Mouse (Mus musculus): Measurements from ENCODE around the gene Usp7.
A peak's percentile ranks its signal among the peaks of the same experiment; 100 is the strongest.

Usp7 gene

DNA sequence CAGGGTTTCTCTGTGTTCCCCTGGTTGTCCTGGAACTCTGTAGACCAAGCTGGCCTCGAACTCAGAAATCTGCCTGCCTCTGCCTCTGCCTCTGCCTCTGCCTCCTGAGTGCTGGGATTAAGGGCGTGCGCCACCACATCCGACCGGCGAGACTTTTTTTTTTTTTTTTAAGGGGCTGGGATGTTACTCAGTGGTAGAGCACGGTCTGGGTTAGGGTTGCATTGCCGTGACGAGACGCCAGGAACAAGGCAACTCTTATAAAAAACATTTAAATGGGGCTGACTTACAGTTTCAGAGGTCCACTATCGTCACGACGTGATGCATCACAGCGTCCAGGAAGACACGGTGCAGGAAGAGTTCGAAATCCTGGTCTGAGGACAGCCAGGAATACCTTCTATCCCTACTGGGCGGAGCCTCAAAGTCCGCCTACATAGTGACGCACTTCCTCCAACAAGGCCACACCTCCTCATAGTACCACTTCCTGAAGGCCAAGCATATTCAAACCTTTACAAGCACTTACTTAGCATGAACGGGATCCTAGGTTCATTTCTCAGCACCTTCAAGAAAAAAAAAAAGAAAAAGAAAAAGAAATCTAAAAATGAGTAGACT is at the start of gene Usp7:
TSS of gene Usp7 (minus strand) at position 360 of the 609 bp plus-strand sequence.
- DNase-seq = no peak

DNA sequence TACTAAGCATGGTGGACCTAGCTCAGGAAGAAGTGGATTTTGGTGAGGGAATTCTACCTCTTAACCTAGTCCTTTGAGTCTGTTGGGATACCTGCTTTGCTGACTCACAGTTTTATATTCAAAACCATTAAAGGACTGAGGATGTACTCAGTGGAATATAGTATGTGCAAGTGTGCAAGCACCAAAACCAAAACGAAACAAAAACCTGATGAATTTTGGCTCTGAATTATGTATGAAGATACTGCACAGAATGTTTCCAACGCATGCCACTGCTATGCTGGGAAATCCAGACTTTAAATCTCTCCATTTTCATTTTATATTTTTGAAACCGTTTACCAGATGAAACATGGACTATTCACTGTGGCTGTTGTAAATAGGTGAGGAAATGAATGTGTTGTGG is 48.4 kb upstream of the Usp7 start:
- DNase-seq = no peak

DNA sequence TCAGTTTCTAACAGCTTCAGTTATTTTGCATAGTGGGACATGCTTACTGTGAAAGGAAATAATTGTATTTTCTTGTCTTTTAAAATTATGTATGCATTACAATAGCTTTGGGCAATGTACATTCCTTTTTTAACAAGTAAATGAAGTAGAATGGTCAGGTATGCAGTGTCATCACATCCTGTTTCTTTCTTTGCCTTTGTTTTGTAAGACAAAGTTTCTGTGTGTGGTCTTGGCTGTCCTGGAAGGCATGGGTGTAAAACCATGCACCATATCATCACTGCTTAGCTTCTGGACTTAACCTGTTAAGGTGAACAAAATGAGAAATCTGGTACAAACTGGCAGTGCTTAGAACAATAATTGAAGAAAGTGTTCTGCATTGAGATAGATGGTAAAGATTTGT is 46.8 kb upstream of the Usp7 start:
- DNase-seq = no peak

DNA sequence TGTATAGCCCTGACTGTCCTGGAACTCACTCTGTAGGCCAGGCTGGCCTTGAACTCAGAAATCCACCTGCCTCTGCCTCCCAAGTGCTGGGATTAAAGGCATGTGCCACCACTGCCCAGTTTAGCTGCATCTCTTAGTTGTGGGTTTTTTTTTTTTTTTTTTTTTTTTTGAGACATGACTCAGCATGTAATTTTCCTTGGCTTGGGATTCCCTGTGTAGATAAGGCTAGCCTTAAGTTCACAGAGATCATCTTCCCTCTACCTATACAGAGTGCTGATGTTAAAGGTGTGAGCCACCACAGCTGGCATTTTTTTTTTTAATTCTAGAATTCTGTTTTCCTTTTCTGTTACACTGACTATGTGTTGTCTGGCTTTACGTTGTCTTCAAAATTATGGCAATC is 45.5 kb upstream of the Usp7 start:
- DNase-seq = no peak

DNA sequence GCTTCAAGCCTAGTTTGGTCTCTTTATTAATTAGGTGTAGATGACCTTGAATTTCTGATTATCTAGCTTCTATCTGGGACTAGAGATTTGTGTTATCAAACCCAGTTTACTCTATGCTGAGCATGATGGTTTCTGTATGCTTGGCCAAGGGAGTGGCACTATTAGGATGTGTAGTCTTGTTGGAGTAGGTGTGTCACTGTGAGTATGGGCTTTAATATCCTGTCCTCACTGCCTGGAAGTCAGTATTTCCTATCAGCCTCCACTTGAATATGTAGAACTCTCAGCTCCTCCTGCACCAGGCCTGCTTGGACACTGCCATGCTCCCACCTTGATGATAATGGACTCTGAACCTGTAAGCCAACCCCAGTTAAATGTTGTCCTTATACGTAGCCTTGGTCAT is 44.8 kb upstream of the Usp7 start:
- DNase-seq = no peak

DNA sequence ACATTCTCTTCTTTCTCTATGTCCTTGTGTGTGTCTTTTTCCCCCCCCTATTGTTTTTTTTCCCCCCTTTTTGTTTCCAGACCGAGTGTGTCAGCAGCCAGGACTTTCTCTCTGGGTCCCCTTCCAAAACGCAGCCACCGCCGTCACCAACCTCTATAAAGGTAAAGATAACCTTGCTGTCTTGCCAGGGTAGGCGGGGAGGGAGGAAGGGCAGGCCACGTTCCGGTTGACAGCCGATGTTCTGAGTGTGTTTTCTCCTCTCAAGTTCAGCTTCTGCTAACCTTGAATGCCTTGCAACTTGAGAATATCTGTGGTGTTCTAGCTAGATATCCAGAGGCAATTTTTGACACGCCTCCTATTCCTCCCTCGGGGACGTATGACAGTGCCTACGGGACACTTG is 39.1 kb upstream of the Usp7 start:
- DNase-seq = peak; percentile 42

DNA sequence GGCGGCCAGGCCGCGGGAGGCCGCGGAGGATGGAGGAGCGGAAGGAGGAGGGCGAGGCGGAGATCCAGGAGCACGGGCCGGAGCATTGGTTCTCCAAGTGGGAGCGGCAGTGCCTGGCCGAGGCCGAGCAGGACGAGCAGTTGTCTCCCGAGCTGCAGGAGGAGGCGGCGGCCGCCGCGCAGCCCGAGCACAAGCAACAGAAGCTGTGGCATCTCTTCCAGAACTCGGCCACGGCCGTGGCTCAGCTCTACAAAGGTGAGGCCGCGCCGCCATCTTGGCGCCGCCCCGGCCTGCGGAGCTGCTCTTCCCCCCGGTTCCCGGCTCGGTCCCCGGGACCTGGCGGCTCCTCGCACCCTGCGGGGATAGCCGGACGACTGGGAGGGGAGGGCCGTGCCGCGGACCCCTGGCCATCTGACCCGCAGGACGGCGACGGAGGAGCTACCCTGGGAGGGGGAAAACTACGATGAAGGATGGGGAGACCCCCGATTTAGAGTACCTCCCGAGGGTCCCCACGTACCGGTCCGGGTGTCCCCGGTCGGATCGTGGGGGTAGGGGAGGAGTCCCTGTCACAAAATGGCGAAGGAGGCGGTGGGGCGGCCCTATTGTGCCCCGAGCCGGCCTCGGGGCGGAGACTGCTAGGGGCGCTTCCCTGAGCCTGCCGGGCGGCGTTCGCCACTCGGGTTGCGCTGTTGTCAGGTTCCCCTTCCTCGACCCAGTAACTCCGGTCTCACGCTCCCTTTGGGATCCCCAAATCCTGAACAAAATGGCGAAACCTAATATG is 38.5 kb upstream of the Usp7 start:
- peak; percentile 81 for DNase-seq

DNA sequence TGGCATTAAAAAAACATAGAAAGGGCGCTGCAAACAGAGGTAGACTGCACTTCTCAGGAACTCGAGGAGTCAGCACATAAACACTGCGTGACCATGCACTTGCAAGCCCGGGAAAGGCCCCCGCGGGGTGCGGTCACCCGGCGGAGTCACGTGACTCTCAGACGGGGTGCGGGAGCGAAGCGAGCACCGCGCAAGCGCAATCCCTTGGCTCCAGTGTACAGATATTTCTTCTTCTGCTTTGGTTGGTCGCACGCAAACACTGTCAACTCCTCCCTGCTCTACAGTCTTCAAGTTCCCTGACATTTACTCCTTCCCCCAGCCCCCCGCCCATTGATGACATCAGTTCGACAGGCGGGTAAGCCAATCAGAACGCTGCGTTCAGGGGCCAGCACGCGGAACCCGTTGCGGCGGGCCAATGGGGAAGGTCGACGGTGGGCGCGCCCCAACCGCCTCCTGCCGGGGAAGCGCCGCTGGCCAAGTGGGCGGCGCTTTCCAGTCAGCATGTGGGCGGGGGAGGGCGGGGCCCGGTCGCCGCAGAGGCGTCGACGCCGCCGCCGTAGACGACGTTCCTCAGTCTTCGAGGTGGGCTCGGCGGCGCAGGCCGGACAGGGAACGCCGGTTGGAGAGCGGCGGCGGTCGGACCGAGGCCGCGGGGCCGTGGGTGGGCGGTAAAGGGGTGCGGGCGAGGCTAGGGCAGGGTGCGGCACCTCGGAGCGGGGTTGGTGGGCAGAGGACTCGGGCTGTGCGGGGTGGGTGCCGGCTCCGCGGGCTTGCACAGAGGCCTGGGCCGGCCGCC is 37.7 kb upstream of the Usp7 start, which contains the start of gene 1810013L24Rik:
TSS of gene 1810013L24Rik (plus strand) at position 537 of the 796 bp plus-strand sequence.
- peak; percentile 98 for DNase-seq

DNA sequence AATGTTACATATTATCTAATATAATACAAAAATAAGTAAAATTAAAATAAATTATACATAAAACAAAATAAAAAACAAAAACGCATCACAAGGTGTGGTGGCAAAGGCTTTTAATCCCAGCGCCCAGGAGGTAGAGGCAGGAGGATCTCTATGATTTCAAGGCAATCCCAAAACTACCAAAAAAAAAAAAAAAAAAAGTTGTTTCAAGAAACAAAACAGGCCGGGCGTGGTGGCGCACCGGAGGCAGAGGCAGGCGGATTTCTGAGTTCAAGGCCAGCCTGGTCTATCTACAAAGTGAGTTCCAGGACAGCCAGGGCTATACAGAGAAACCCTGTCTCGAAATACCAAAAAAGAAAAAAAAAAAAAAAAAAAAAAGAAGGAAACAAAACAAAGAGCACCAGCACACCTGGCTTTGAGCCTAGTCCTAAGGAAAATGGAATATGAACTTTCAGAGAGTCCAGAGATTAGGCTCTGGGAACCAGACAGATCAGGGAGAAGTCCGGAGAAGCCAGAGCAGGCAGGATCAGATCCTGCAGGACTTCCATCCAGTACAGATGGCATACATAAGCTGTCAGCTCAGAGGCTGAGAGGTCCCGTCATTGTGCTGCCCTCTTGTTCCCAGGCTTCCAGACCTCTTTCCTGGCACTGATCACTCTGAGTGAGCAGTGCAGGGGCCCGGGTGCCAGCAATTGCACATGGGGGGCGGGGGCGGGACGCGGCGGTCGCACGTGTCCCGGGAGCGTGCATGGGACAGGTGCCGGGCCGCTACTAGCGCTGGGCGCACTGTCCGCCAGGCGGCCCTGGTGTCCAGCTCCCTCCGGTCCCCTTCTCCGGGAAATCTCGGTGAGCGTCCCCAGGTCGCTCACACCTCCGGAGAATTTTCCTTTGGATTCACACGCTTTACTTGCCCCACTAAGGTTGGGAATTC is 36.8 kb upstream of the Usp7 start:
- DNase-seq = no peak

DNA sequence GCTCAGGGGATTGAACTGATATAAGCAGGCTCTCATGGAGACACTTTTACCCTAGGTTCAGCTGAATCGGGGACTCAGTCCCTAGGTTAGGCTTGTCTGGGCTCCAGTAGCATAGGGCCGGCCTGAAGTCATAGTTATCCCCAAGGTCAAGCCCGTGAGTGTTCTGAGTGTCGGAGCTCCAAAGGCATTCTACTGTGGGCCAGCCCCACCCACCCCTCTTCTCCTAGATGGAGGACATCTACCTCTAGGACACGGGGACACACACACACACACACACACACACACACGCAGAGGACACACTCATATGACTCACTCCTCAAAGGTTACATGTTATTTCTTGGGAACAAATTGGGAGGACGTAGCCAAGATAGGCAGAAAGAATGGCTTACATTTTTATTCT is 35.3 kb upstream of the Usp7 start:
- DNase-seq = no peak

DNA sequence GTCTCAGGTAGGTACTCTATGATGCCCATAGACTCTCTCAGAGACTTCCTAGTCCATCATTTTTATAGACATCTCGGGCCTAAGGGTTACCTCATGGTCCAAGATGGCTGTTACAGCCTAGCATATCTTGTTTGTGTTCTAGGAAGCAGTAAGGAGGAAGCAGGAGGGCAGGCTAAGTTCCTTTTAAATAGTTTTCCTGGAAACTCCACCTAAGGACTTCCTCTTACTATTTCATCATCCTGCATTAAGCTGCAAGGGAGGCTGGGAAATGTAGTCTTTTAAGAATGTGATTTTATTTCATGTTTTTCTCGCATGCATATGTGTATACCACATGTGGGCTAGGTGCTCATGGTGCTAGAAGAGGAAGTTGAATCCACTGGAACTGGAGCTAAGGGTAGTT is 31.6 kb upstream of the Usp7 start:
- no peak for DNase-seq

DNA sequence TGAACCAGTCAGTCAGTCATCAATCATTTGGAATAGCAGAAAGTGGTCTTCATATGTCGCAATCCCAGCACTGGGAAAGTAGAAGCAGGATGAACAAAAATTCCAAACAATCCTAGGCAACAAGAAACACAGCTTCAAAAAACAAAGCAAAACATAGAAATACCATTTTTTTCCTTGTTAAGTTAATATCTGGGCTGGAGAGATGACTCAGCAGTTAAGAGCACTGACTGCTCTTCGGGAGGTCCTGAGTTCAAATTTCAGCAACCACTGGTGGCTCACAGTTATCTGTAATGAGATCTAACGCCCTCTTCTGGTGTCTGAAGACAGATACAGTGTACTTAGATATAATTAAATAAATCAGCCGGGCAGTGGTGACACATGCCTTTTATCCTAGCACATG is 30.5 kb upstream of the Usp7 start:
- DNase-seq = no peak

DNA sequence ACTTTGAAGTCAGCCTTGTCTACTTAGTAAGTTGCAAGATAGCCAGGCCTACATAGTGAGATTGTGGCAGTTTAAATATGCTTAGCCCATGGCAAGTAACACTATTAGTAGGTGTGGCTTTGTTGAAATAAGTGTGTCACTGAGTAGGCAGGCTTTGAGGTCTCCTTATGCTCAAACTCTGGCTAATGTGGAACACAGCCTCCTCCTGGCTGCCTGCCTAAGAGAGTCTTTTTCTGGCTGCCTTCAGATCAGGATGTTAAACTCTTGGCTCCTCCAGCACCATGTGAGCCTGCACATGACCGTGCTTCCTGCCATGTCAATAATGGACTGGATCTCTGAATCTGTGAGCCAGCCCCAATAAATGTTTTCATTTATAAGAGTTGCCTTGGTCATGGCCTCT is 29.3 kb upstream of the Usp7 start:
- DNase-seq = no peak

DNA sequence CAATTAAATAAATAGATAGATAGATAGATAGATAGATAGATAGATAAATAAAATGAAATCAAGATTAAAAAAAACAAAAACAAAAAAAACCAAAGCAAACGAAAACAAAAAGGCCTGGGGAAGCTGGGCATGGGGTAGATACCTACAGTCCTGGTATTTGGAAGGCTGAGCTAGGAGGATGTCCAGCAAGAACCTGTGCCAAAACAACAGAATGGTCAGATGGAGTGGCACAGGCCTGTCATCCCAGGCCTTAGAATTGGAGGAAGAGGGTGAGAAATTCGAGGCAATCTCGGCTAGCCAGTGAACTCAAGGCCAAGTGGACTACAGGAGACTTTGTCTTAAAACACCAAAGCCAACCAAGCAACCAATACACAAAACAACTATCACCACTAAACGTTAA is 25.8 kb upstream of the Usp7 start:
- DNase-seq = no peak

DNA sequence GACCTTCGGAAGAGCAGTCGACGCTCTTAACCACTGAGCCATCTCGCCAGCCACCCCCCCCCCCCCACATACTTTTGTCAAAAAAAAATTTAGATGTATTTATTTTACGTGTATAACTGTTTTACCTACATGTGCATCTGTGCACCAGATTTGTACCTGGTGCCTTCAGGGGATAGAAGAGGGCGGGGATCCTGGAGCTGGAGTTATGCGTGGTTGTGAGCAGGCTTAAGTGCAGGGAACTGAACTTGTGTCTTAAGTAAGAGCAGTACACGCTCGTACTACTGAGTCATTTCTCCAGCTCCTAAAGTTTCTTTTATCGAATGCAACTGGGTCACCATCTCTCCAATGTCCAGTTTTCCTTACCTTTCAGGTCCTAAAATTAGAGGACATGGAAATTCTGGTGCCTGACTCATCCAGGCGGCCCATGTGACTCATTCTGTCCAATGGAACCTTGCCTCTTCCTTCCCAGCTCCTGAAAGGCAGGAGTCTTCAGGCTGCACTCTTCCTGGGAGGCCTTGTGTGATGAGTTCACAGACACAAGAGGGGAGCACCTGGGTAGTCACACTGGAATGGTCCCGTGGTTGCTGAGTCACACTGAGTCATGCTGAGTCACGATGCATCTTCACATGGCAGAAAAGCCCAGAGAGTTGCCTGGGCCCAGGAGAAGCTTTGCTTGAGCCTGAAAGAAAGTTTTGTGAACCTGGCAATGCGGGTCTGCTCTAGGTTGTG is 18.5 kb upstream of the Usp7 start:
- no peak for DNase-seq

DNA sequence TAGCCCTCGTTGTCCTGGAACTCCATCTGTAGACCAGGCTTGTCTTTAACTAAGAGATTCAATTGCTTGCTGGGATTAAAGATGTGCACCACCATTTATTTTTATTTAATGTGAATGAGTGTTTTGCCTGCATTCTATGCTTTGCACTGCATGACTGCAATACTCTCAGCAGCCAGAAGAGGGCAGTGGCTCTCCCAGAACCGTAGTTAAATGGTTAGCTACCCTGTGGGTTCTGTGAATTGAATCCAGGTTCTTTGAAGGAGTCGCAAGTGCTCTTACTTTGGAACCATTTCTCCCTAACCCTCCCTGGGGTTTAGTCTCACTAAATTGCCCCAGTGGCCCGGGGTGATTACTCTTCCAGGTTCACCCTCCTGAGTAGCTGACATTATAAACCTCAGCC is 14.6 kb upstream of the Usp7 start:
- DNase-seq = peak; percentile 64

DNA sequence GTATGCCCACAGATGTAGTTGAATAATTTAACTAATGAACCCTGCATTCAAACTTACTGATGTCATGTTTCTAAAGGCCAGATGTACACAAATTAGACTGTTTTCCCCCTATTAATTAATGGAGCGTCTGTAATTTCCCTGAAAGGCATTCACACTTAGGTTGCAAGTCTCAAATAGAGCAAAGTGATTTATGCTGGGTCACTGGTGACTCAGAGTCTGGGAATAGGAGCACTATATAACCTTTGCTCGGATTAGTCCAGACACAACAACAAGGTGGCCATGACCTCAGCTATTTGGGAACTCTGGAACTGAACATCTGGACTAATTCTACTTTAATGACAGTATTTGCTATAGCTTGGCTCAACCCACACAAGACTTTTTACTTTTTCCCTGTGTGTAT is 3.8 kb upstream of the Usp7 start:
- no peak for DNase-seq

DNA sequence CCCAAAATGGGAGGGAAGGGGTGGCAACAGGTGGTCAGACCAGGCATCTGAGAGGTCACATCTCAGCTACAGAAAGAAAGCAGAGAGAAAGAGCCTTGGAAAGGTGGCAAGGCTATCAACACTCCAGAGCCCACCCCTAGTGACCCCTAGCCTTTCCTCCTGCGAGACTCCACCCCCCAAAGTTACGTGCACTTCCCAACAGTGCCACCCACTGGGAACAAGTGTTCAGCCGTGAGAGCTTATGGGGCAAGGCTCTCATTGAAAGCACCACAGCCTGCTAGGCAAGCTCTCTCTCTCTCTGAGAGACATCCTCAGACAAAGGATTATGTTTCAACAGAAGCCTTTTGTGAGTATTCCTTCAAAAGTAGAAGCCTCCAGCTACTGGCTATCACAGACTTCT is 2.8 kb upstream of the Usp7 start:
- DNase-seq = peak; percentile 14

DNA sequence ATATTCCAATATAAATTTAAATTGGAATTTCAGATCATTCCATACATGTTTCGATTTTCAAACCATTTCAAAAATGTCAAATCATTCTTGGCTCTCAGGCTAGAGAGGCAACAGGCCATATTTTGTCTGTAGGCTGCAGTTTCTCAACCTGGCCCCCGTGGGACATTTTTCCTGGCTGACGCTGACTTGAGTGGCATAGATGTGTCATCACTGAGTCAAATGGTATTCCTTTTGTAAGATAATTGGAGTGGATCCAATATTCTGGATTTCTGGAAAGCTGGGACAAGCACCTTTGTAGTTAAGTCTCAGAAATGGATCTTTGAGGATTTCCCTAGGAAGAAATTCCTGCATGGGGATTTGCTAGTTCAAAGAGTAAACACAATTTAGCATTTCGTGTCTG is 1.2 kb downstream of the Usp7 start:
- DNase-seq = no peak

DNA sequence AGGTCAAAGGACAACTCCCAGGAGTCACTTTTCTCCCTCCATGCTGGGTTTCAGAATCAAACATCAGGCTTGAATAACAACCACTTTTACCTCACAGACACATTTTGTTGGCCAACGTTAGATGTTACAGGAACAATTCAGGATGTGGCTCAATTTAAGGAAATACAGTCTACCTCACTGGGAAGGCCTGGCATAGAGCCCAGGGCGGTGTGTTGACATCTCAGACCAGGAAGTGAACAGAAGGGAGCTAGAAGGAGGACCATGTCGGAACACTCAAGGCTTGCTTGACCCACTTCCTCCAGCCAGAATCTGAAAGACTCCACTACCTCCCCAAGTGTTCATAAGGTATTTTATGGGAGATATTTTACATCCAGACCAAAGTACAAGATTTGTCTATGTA is 7.4 kb downstream of the Usp7 start:
- no peak for DNase-seq

DNA sequence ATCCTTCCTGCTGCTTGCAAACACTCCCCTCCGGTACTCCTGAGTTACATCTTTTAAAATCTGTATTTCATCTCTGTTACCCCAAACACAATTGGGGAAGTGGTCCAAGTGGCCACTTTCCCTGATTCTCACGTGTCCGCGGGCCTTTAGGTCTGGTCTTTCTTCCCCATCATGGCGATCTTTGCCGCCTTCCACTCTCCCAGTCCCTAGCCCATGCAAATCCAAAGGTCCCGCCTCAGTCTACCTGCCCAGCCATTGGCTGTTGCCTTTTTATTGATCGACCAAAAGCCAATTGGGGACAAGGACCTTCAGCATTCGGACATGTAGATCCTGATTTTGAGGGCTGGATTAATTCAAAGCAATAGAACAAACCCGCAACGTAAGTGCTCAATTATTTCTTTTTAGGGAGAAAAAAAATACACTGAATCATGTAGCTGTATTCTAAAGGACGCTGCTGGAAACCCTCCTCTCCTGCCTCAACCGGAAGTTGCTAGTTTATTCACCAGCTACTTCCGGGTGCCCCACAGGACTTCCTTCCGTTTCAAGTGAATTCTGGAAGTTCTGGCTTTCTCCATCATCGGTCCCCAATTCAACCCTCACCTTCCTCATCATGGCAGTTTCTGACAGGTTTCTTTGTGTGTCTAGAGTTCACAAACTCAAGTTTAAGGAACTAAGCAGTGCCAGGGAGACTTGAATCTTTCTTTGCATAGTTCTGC is 8.8 kb downstream of the Usp7 start:
- no peak for DNase-seq

Data from thymus, postnatal 14 days (tissue).